8 mouse cellular contexts compared by ENCODE assay signal in genomic region chr15:63997705-63998409, GRCm38 (mm10).
A peak's percentile ranks its signal among the peaks of the same experiment; 100 is the strongest.
DNase-seq lines count a peak whose midpoint lies in the region; ATAC-seq and TF ChIP-seq lines count a peak whose summit lies in the region.

No protein-coding gene starts in this region.

- TF ChIP-seq CTCF in gastrocnemius, adult 2 months (IDR thresholded peaks at IDR 0.05) = peak; percentile 41
- no peak for TF ChIP-seq CTCF in hindbrain, postnatal 0 days (IDR thresholded peaks at IDR 0.05; ENCODE audit: low read depth)
- peak; percentile 14 for TF ChIP-seq CTCF in left cerebral cortex, adult 2 months (IDR thresholded peaks at IDR 0.05)

- H3K4me2 ChIP-seq in hindbrain, postnatal 0 days (ENCODE audit: low read depth, low read length) = peak overlapping the region; percentile 79

- peak; percentile 90 for DNase-seq in WW6 (ENCODE audit: low read depth, low spot score)
- peak; percentile 87 to 96 for DNase-seq in cerebellum, postnatal 4 days (ENCODE audit: low spot score in 2 of 2)
- peak; percentile 98 for DNase-seq in gastrocnemius, adult 2 months
- peak; percentile 99 for DNase-seq in hindbrain, postnatal 0 days (ENCODE audit: low spot score)
- peak; percentile 94 to 96 for DNase-seq in left cerebral cortex, adult 2 months (ENCODE audit: extremely low spot score in 1 of 2, low spot score in 2 of 2)
- DNase-seq in right cerebral cortex, adult 2 months (ENCODE audit: low spot score in 2 of 2) = peak; percentile 86 to 90
- peak; percentile 96 for DNase-seq in urinary bladder, postnatal 14 days (ENCODE audit: low spot score)

- WGBS in hindbrain, postnatal 0 days = under 1% methylated on average over 87 of the region's 104 CpGs

- H3K36me3 ChIP-seq in hindbrain, postnatal 0 days (ENCODE audit: insufficient read depth, low read length) = no peaks in the 10 kb centered on the region

- H3K4me3 ChIP-seq in gastrocnemius, adult 2 months = peak overlapping the region; percentile 95
- peak overlapping the region; percentile 88 for H3K4me3 ChIP-seq in hindbrain, postnatal 0 days (ENCODE audit: low read length)
- H3K4me3 ChIP-seq in left cerebral cortex, adult 2 months = peak overlapping the region; percentile 78

- peak overlapping the region; percentile 91 for H3K9ac ChIP-seq in hindbrain, postnatal 0 days (replicated peaks; ENCODE audit: low read length)

- intact Hi-C loops in gastrocnemius, adult 2 months (cut with DNase I) = loop anchor here (2.0 to 5.0 kb wide), 2 partner anchors 63 to 114 kb away; partner anchors contain the start of gene Fam49b
- intact Hi-C loops in left cerebral cortex, adult 2 months (cut with DNase I) = loop anchor here (1.0 to 5.0 kb wide), 2 partner anchors 61 to 104 kb away; no protein-coding TSS in a partner anchor

- peak; percentile 96 for ATAC-seq in hindbrain, postnatal 0 days
- peak; percentile 66 for ATAC-seq in megakaryocyte, adult 5-6 weeks (ENCODE audit: poor library complexity, severe bottlenecking)

- H3K27me3 ChIP-seq in hindbrain, postnatal 0 days (ENCODE audit: insufficient read depth, low read length) = no peaks in the 10 kb centered on the region

- peaks cover 7% of the 10 kb centered on the region; the same call in 1 of the 2 replicates for H3K4me1 ChIP-seq in hindbrain, postnatal 0 days (ENCODE audit: insufficient read depth, low read length)

- H3K9me3 ChIP-seq in hindbrain, postnatal 0 days (ENCODE audit: low read length) = no peaks in the 10 kb centered on the region

- H3K27ac ChIP-seq in gastrocnemius, adult 2 months = peak overlapping the region; percentile 95
- peak overlapping the region; percentile 94 for H3K27ac ChIP-seq in hindbrain, postnatal 0 days
- H3K27ac ChIP-seq in left cerebral cortex, adult 2 months = peak overlapping the region; percentile 89

Comparison
In these comparisons a context has a peak if more than half of its experiments do, and no peak if none do; other contexts are left out.
1. Peak in every context shown above with its lines: DNase-seq, ATAC-seq, H3K4me3 ChIP-seq and H3K27ac ChIP-seq.